Mouse (Mus musculus): ENCODE results near the gene Gm9970. TPM values are rescaled to one million over a fixed set of nuclear protein-coding genes. Genes with fewer than 3 reads are reported as not detected.

The Gm9970 gene
- 0.57 and 0.60 TPM in 2 replicates for polyA plus RNA-seq (2015; fragmentation: Nextera tagmentation; extraction: Ambion mirVana)

DNA sequence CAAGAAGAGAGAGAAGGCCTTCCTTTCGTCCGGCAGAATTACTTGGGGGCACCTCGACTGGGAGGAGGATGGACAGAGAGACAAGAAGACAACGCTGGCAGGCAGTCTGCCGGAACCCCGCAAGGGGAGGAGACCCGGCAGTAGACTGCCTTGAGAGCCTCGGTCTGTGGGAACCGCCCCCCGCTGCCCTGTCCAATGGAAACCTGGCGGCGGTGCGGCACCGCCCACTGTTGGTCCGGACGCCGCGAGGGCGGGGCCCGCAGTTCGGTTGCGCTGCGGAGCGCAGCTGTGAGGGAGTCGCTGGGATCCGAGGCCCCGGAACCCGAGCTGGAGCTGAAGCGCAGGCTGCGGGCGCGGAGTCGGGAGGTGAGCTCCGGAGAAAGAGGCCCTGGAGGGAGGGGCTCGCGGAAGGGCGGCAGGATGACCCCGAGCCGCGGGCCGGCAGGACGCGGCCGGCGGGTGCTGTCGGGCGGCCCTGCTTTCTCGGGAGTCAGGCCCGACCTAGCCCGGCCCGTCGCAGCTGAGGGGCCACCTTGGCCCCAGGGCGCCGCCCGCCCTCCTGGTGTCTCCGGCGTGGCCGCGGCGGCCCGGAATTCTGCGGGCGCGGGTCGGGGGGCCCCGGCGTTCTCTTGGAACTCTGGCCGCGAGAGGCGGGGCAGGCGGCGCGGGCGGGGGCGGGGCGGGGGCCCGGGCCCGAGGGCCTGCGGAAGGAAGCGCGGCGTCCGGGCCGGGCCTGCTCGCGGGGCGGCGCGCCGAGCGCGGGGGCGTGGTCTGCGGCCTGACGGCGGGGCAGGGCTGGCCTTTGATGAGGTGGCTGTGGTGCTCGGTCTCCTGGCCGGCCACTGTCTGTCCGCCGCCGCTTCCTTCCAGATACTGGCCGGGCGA is at the start of gene Gm9970, which contains the start of gene Nrbp1:
Gene Gm9970, minus strand, starts transcription at position 596 of the 885 bp plus-strand sequence.
Gene Nrbp1, plus strand, starts transcription at position 228 of the 885 bp plus-strand sequence.
- peak within 1 kb of the TSS; percentile 96 for H3K4me3 ChIP-seq (ENCODE audit: low read length)
- peak; percentile 99 for ATAC-seq (ENCODE audit: low read depth)
- under 1% methylated on average over 58 of the region's 103 CpGs for WGBS

DNA sequence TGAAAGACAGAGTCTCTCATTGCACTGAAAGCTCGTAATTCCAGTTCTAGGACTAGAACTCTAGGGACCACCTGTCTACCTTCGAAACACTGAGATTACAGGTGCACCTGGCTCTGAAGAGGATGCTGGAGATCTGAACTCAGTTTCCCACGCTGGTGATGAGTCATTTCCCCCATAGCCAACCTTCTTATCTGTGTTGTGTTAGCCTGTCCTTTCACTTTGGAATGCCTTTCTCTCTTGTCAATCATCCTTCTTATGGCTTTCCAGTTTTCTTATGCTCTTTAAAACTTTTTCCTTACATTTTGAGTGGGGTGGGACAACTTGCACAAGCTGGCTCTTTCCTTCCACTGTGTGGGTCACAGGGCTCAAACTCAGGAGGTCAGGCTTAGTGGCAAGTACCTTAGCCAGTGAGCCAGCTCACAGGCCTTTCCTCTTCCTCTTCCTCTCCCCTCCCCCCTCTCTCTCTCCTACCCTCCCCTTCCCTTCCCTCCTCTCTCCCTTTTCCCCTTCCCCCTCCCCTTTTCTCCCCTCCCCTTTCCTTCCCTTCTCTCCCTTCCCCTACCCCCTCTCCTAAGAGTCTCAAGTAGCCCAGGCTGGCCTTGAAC is 48.7 kb upstream of the Gm9970 start:
- WGBS = 66% methylated on average over 3 of the region's 3 CpGs
- Histone ChIP-seq H3K36me3 (ENCODE audit: control insufficient read depth, insufficient read depth, low read length) (no peaks in the 10 kb centered on the region; the same call in none of the 2 replicates), H3K9ac (ENCODE audit: low read length) (no peak overlapping the region), H3K4me1 (replicated peaks; ENCODE audit: control insufficient read depth, insufficient read depth, low read length) (peaks cover 9% of the 10 kb centered on the region), H3K4me2 (ENCODE audit: low read depth, low read length) (peak overlapping the region; percentile 88), H3K4me3 (ENCODE audit: low read length) (peak overlapping the region; percentile 68; the same call in 1 of the 2 replicates), H3K27me3 (ENCODE audit: control insufficient read depth, insufficient read depth, low read depth, low read length) (no peaks in the 10 kb centered on the region), H3K27ac (ENCODE audit: low read length) (no peak overlapping the region), H3K9me3 (ENCODE audit: control insufficient read depth, low read length) (no peaks in the 10 kb centered on the region)
- no peak for ATAC-seq (ENCODE audit: low read depth)

More for the DNA sequence above, at the start of gene Gm9970, which contains the start of gene Nrbp1:
- Histone ChIP-seq H3K4me1 (replicated peaks; ENCODE audit: control insufficient read depth, insufficient read depth, low read length) (peaks cover 6% of the 10 kb centered on the region; the same call in 1 of the 2 replicates), H3K4me2 (ENCODE audit: low read depth, low read length) (peak within 1 kb of the TSS; percentile 94), H3K9me3 (ENCODE audit: control insufficient read depth, low read length) (no peaks in the 10 kb centered on the region), H3K9ac (ENCODE audit: low read length) (peak within 1 kb of the TSS; percentile 98), H3K27ac (ENCODE audit: low read length) (peak within 1 kb of the TSS; percentile 98), H3K36me3 (ENCODE audit: control insufficient read depth, insufficient read depth, low read length) (peaks cover 15% of the 10 kb centered on the region), H3K27me3 (ENCODE audit: control insufficient read depth, insufficient read depth, low read depth, low read length) (no peaks in the 10 kb centered on the region)

DNA sequence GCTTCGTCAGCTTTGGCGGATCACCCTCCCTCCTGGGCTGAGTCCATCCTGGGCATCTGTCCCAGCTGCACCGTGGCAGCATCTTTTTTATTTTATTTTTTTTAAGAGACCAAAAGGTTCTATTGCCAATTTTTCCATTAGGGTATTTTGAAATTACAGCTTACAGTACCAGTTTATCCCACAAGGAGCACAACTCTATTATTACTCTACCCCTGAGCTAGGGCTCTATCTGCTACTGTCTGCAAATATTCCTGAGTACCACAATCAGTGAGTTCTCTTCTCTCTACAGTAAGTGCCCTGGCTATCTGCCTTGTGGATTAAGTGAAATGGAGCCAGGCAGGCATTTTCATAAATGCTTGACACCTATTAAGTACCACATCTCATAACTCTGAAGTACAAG is 47.6 kb upstream of the Gm9970 start:
- WGBS = 64% methylated on average over 3 of the region's 3 CpGs
- peaks cover 3% of the 10 kb centered on the region for H3K36me3 ChIP-seq (ENCODE audit: control insufficient read depth, insufficient read depth, low read length)
- no peaks in the 10 kb centered on the region for H3K9me3 ChIP-seq (ENCODE audit: control insufficient read depth, low read length)
- H3K27ac ChIP-seq (ENCODE audit: low read length) = no peak overlapping the region
- H3K4me3 ChIP-seq (ENCODE audit: low read length) = no peak overlapping the region
- H3K27me3 ChIP-seq (ENCODE audit: control insufficient read depth, insufficient read depth, low read depth, low read length) = no peaks in the 10 kb centered on the region
- ATAC-seq (ENCODE audit: low read depth) = no peak
- peaks cover 5% of the 10 kb centered on the region; the same call in 1 of the 2 replicates for H3K4me1 ChIP-seq (replicated peaks; ENCODE audit: control insufficient read depth, insufficient read depth, low read length)
- H3K9ac ChIP-seq (ENCODE audit: low read length) = no peak overlapping the region
- H3K4me2 ChIP-seq (ENCODE audit: low read depth, low read length) = no peak overlapping the region

DNA sequence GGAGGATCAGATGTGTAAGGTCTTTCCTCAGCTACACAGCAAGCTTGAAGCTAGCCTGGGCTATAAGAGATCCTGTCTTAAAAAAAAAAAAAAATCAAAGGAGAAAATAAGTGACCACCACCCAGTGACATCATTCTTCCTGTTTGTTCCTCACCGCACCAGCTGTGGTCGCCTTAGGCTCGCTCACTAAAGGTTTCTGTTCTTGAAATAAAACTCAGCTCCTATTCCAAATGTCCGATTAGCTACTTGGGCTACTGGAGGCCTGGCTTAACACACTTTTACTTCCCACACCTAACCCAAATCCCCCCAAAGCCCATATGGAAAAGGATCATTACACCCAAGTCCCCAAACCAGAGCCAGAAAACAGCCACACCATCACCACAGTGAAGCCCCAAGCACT is 47.2 kb upstream of the Gm9970 start:
- Histone ChIP-seq H3K36me3 (ENCODE audit: control insufficient read depth, insufficient read depth, low read length) (peaks cover 3% of the 10 kb centered on the region), H3K4me3 (ENCODE audit: low read length) (no peak overlapping the region), H3K9me3 (ENCODE audit: control insufficient read depth, low read length) (no peaks in the 10 kb centered on the region), H3K4me2 (ENCODE audit: low read depth, low read length) (no peak overlapping the region), H3K27me3 (ENCODE audit: control insufficient read depth, insufficient read depth, low read depth, low read length) (no peaks in the 10 kb centered on the region), H3K27ac (ENCODE audit: low read length) (no peak overlapping the region), H3K4me1 (replicated peaks; ENCODE audit: control insufficient read depth, insufficient read depth, low read length) (peaks cover 5% of the 10 kb centered on the region; the same call in 1 of the 2 replicates), H3K9ac (ENCODE audit: low read length) (no peak overlapping the region)
- no peak for ATAC-seq (ENCODE audit: low read depth)
- 66% methylated on average over 4 of the region's 4 CpGs for whole genome bisulfite sequencing

DNA sequence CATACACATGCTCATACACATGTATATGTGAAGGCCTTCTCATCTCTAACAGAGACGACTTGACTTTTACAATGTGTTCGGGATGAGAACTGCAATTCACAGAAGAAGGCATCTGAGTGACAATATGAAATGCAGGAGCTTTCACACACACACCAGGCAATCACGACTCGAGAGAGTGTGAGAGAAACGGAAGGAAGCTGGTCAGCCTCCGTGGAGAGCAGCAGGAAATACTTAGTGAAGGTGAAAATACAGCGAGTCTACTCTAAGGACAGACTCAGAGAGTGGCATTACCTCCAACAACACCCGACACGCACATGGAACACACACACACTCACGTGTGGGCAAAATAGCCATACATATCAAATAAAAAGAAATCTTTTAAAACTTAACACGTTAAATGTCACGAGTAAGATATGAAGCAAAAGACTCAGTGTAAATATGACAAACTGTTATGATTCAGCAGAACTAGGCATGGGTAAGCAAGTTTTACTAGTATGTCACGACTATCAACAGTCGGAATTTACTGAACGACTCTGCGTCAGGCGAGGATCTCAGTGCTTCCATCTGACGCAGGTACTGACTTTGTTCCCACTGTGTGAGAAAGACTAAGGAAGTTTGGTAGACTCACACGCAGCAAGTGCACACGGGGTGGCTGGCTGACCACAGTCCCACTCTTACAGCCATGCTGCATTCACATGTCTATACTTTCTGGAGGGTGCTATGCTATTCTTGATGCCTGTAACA is 38.4 kb upstream of the Gm9970 start:
- Histone ChIP-seq H3K4me1 (replicated peaks; ENCODE audit: control insufficient read depth, insufficient read depth, low read length) (no peaks in the 10 kb centered on the region), H3K9ac (ENCODE audit: low read length) (no peak overlapping the region), H3K36me3 (ENCODE audit: control insufficient read depth, insufficient read depth, low read length) (peaks cover 22% of the 10 kb centered on the region), H3K9me3 (ENCODE audit: control insufficient read depth, low read length) (no peaks in the 10 kb centered on the region), H3K27me3 (ENCODE audit: control insufficient read depth, insufficient read depth, low read depth, low read length) (no peaks in the 10 kb centered on the region), H3K4me3 (ENCODE audit: low read length) (no peak overlapping the region), H3K27ac (ENCODE audit: low read length) (no peak overlapping the region), H3K4me2 (ENCODE audit: low read depth, low read length) (no peak overlapping the region)
- 78% methylated on average over 20 of the region's 20 CpGs for WGBS
- ATAC-seq (ENCODE audit: low read depth) = no peak

DNA sequence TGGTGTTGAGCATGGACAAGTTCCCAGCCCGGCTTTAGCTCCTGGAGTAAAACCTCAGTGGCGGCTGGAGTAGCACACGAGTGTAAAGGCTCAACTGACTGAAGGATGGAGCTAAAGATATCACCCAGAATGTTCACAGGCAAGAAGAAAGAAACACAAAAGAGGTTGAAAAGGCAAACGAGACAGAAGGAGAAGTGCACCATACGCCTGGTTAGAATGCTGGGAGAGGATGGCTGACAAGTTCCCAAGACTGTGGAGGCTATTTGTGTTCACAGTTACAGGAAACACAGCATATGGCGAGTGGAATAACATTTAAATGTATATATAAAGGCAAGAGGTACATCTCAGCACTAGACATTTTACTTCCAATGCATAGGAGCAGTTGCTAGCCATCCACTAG is 32.0 kb upstream of the Gm9970 start:
- no peaks in the 10 kb centered on the region for H3K9me3 ChIP-seq (ENCODE audit: control insufficient read depth, low read length)
- no peak for ATAC-seq (ENCODE audit: low read depth)
- no peak overlapping the region for H3K9ac ChIP-seq (ENCODE audit: low read length)
- no peak overlapping the region for H3K4me2 ChIP-seq (ENCODE audit: low read depth, low read length)
- H3K4me3 ChIP-seq (ENCODE audit: low read length) = no peak overlapping the region
- H3K27ac ChIP-seq (ENCODE audit: low read length) = no peak overlapping the region
- peaks cover 25% of the 10 kb centered on the region for H3K36me3 ChIP-seq (ENCODE audit: control insufficient read depth, insufficient read depth, low read length)
- no peaks in the 10 kb centered on the region for H3K27me3 ChIP-seq (ENCODE audit: control insufficient read depth, insufficient read depth, low read depth, low read length)
- no peaks in the 10 kb centered on the region for H3K4me1 ChIP-seq (replicated peaks; ENCODE audit: control insufficient read depth, insufficient read depth, low read length)
- WGBS = 82% methylated on average over 6 of the region's 6 CpGs

DNA sequence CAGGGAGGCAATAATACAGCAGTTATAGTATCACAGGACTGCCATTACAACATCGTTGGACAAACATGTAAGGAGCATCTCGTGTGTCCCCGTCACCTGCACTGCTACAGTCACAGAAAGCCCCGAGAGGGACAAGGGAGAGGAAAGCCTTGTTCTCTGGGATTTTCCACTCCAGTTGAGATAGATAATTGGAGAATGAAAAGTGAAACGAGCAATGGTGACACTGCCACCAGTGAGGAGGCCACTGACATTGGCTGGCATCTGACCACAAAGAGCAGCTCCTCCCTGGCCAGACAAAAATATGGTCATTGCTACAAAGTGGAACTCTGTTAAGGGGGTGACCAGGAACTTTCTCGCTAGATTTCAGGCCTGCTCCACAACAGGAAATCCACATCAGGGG is 26.7 kb upstream of the Gm9970 start:
- H3K36me3 ChIP-seq (ENCODE audit: control insufficient read depth, insufficient read depth, low read length) = peaks cover 41% of the 10 kb centered on the region
- no peak overlapping the region for H3K27ac ChIP-seq (ENCODE audit: low read length)
- H3K9me3 ChIP-seq (ENCODE audit: control insufficient read depth, low read length) = no peaks in the 10 kb centered on the region
- no peaks in the 10 kb centered on the region for H3K4me1 ChIP-seq (replicated peaks; ENCODE audit: control insufficient read depth, insufficient read depth, low read length)
- H3K4me3 ChIP-seq (ENCODE audit: low read length) = no peak overlapping the region
- 86% methylated on average over 6 of the region's 6 CpGs for WGBS
- no peak overlapping the region for H3K4me2 ChIP-seq (ENCODE audit: low read depth, low read length)
- no peak for ATAC-seq (ENCODE audit: low read depth)
- H3K27me3 ChIP-seq (ENCODE audit: control insufficient read depth, insufficient read depth, low read depth, low read length) = no peaks in the 10 kb centered on the region
- H3K9ac ChIP-seq (ENCODE audit: low read length) = no peak overlapping the region

DNA sequence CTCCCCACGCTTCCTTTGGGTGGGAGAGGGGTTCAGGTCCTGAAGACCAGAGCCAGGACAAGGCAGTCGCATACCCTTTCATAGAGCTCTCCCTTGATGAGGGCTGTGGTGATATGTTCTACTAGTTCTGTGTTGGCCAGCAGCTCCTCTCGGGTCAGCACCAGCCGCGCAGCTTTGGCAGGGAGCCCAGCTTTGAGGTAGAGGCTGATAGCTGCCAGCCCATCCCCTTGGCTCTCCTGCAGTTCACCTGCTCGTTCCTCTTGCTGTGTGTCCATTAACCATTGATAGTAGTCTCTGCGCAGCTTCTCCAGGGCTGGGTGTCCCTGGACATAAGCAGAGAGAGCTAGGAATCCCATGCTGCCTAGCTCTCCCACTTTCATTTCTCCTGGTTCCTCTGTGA is 25.1 kb upstream of the Gm9970 start:
- WGBS = 76% methylated on average over 7 of the region's 7 CpGs
- Histone ChIP-seq H3K4me2 (ENCODE audit: low read depth, low read length) (no peak overlapping the region), H3K36me3 (ENCODE audit: control insufficient read depth, insufficient read depth, low read length) (peaks cover 37% of the 10 kb centered on the region), H3K27ac (ENCODE audit: low read length) (no peak overlapping the region), H3K4me1 (replicated peaks; ENCODE audit: control insufficient read depth, insufficient read depth, low read length) (no peaks in the 10 kb centered on the region), H3K27me3 (ENCODE audit: control insufficient read depth, insufficient read depth, low read depth, low read length) (no peaks in the 10 kb centered on the region), H3K4me3 (ENCODE audit: low read length) (no peak overlapping the region), H3K9ac (ENCODE audit: low read length) (no peak overlapping the region), H3K9me3 (ENCODE audit: control insufficient read depth, low read length) (no peaks in the 10 kb centered on the region)
- ATAC-seq (ENCODE audit: low read depth) = no peak

DNA sequence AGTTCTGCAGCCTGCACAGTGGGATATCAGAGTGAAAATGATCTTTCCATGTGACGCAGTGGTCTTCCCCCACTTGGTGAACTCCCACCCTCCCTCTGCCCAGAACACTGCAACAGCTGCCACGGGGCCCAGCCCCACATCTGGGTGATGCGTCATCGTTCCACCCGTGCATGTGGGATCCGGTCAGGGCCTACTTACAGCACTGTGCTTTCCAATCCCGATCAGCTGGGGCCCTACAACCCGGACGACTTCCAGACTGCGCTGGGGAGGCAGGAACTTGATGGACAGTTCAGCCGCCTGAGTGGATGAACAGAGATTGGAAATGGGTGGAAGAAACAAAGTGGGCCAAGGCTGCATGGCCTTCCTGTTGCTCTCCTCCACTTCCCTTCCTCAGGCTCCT is 16.6 kb upstream of the Gm9970 start:
- H3K27me3 ChIP-seq (ENCODE audit: control insufficient read depth, insufficient read depth, low read depth, low read length) = no peaks in the 10 kb centered on the region
- H3K9ac ChIP-seq (ENCODE audit: low read length) = no peak overlapping the region
- WGBS = 80% methylated on average over 11 of the region's 11 CpGs
- no peak overlapping the region for H3K27ac ChIP-seq (ENCODE audit: low read length)
- no peak for ATAC-seq (ENCODE audit: low read depth)
- H3K9me3 ChIP-seq (ENCODE audit: control insufficient read depth, low read length) = no peaks in the 10 kb centered on the region
- no peak overlapping the region for H3K4me3 ChIP-seq (ENCODE audit: low read length)
- H3K4me1 ChIP-seq (replicated peaks; ENCODE audit: control insufficient read depth, insufficient read depth, low read length) = peaks cover 7% of the 10 kb centered on the region
- H3K36me3 ChIP-seq (ENCODE audit: control insufficient read depth, insufficient read depth, low read length) = peaks cover 22% of the 10 kb centered on the region
- no peak overlapping the region for H3K4me2 ChIP-seq (ENCODE audit: low read depth, low read length)

Measured in lung, embryonic 16.5 days (tissue).